Mouse (Mus musculus) layer of hippocampus, adult 8-10 months (tissue): ENCODE data around the gene Aagab. TPM values are rescaled to one million over a fixed set of nuclear protein-coding genes. Genes with fewer than 3 reads are reported as not detected.
A peak's percentile ranks its signal among the peaks of the same experiment; 100 is the strongest.

ENCODE experiments used
- DNase-seq, 2 experiments: peaks; one replicate each; pipeline ENCODE4 v3.0.0; 2022; ENCODE audit warnings: low spot score in 2 of 2
- total RNA-seq, 4 experiments: library from RNA; stranded (reverse); gene quantifications; 2 replicates each; pipeline ENCODE4 v1.2.4; 2022

Gene Aagab
- total RNA-seq, 4 experiments from 2014 or later, result 50.0 to 62.6 (median 61.7) TPM

DNA sequence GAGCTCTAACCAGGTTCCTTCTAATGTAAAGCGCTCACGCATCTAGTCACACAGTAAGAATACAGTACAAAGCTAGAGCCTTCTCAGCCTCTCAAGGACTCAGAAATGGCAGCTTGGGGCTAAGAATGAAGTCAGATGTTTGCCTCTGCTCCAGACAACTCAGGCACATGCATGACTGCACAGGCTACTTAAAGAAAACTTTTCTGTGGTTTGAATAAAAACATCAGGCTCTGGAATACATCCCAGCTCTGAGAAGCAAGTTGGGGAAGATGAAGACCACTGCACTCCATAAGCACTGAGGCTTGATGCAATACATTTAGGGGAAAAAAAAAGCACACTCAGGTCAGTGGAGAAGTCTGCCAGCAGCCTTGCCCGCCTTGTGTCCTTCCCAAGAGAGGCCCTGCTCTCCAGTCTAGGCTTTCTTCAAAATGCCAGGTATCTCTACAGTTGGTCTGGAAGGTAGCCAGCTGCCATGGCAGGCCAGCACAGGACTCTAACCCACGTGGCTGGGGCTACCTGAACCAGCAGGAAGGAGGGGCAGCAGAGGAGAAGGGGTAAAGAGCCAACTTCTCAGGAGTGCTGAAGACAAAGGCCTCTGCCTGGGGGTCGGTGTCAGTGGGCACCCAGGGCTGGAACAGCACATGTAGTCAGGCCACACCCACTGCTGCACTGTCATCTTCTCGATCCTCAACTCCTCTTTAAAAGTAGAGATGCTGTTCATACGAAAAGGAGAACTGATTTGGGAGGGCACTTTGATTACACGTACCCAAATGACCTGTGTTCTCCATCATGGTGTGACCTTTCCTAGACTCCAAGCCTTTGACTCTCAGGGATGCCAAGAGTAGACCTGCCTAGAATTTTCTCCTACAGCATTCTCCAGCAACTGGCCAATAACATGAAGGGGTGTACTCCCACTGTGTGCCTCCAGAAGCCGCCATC, 45.4 kb downstream of the Aagab start:
- DNase-seq, result peak in 1 of 2 experiments; percentile 19

DNA sequence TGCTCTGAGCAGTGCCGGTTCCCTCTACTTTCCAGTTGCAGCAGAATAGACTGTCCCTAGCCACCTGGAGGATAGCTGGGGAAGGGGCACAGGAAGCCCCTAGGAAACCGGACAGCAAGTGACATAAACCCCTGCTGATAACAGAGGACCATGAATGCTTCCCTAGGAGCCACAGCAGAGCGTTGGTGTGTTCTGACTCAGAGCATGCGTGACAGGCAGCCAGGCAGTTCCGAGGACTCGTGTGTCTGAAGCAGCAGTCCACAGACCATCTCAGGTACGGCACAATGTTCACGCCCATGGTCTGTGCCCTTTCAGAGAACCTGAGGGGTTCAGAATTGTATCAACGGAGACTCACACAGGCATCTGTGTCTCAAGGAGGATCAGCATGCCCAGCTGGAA, 46.1 kb downstream of the Aagab start:
- no peak for DNase-seq

DNA sequence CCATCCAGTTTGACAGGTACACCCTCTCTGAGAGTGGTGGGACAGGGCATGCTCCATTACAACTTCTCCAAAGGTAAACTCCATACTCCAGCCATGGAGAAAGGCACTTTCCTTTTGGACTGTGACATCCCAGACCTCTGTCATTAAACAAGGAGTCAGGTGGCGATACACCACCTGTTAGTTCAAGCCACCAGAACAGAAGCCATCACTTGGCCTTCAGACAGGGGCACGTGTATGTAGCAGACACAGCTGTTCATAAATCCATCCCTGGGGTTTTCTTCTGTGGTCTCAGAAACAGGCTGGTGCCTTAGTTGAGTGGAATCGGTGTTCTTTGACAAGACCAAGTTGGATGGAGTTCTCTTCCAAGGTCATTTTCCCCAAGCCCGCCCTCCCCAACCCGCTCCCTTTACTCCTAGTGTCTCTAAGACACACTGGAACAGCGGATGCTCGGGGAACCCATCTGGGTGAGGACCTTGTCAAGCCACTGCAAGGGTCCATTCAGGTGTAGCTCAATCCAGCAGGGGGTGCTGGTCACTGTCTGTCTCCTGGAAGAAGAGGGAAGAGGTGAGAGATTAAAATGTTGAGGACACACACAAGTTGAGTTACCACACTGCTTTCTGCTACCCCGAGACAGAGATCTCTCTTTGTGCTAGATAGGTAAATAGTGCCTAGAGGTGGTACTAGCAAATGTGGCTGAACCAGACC, 47.5 kb downstream of the Aagab start:
- DNase-seq, result no peak

DNA sequence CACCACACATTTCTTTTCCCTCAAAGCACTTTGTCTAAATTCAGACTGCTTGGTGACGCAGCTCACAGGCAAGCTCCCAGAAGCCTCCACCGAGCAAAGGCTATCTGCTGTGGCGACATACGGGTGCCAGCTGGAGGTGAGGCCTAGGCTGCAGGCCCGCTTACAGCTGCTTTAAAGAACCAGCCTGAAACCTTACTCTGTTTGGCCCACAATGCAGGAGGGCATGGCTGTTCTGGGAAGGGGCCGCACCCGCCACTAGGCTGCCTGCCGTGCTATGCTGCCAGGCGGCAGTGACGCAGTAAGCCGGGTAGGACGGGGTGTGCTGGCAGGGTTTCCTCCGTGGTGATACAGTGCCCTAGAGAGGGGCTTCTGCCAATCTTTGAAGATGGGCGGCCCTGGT, 48.4 kb downstream of the Aagab start:
- peak in 1 of 2 experiments; percentile 44 for DNase-seq

DNA sequence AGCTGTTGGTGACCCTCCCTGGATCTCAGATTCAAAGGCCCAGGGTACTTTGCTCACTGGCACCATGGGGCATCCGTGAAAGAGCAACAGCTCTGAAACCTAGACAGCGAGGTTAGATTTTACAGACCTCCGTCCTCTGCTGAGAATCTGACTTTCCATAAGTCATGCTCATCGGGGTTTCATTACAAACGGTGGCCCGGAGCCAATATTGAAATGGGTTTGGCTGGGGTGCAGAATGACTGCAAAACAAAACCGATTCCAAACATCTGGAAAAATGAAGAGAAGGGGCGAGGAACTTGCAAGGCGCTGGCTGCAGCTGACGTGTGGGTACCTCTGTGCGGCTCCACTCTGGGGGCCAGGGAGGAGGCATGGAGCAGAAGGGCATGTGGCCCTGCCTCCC, 49.1 kb downstream of the Aagab start:
- DNase-seq, result no peak

DNA sequence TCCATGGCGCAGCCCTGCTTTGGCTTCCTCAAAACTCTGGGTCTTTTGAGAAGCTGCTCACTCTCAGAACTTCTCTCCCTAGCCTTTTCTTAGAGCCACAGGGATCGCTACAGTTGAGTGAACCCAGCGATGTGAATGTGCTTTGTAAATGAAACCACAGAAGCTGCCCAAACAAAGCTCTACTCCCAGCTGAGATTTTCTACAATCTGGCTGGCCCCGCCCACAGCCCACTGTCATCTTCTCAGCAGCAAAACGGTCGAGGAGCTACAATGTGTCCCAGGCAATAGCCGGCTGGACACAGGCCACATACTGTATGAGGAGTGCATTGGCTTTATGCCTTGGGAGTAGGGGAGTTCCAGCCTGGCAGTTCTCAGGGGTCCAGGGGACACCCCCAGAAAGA, 51.2 kb downstream of the Aagab start:
- DNase-seq, result no peak

DNA sequence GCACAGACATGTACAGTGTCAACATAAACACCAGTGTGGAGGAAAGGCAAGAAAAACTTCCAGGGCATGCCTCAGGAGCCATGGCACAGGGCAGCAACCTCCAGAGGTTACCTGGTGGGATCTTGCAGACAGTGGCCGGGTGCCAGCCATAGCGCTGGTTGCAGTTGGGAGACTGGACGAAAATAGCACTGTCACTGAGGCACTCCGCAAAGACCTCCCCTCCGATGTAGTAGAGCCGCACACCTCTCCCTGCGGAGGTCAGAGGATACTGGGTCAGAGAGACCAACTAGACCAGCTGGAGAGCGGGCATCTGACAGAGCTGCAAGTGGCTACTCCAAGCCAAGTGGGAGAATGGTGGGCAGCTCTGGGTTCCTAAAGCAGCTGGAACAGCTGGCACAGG, 52.1 kb downstream of the Aagab start:
- no peak for DNase-seq

DNA sequence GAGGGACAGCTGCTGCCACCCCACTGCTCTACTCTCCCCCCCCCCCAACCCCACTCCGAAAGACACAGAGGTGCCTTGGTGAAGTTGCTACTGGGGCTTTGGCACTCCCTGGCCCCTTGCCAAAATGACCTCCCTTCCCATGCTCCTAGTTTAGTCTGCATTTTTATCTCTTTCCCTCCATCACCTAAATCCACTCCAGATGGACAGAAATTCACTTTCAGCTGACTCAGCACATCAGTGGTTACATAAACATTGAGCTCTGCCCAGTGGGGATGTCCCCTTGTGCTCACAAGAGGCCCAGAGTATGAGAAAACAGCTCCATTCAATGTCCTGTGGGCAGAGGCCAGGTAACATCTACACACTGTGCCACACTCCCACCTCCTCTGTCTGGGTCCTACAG, 52.6 kb downstream of the Aagab start:
- DNase-seq, result no peak

DNA sequence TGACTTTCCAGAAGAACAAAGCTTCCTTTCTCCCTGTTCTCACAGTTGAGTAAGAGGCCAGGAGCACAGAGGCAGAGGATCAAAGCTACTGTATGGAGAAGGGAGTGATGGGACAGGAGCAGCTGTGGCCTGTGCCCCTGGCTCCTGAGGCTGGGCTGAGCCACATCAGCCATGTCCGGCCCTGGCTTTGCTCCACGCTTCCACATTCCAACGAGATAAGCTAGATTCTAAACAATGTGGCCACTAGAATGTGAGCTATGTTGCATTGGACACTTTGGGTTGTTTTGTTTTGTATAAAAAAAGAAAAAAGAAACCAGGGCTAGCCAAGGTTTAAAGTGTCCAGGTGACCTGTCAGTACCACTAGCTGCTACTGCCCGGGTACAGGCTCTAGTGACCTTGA, 54.7 kb downstream of the Aagab start:
- DNase-seq, result no peak

DNA sequence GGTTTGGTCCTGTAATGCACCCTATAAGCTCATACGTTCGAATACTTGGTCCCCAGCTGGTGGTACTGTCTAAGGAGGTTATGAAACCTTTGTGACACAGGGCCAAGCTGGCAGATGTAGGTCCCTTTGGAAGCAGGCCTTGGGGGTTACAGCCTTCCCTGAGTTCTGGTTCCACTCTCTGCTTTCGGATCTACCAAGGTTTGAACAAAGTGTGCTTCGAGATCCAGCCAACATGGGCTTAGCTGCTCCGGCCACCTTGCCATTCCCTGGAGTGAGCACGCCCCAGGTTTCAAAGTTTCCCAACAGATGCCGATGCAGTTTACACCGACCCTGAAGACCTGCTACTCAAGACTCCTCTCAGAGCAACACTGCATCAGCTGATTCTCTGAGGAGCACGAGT, 56.0 kb downstream of the Aagab start:
- DNase-seq, result no peak

DNA sequence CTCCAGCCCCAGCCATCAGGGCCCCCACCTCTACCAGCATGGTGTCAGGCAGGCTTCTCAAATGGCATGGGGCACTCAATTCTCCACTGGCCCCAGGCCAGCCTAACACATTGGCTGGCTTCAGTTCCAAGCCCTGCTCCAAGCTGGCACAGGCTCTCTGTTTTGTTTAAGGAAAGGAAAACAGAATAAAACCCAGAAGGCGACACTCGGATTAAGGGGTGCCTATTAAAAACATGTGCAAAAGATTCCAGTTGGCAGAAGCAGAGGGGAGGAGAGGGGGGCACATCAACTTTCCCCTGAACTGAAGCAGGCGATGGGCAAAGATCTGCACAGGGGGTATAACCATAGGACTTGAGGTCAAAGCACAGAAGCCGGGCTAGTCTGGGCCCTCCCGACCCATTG, 56.5 kb downstream of the Aagab start:
- no peak for DNase-seq

DNA sequence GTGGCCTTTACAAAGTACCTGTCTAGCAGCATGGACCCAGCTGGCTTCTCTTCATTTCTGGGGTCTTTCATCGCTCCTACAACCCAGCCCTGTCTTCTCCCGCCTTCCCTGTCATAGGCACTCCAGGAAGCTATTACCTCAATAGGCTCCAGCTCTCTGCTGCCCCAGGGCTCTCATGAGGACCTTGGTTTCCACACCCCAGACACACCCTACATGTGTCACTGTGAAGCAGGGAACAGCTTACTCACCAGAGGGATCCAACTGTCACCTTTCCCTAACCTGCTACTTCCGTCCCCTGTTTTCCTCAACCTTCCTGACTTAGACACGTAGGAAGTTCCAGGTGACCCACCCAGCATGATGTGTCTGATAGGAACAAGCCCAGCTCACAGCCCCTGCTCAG, 57.6 kb downstream of the Aagab start:
- DNase-seq, result no peak

DNA sequence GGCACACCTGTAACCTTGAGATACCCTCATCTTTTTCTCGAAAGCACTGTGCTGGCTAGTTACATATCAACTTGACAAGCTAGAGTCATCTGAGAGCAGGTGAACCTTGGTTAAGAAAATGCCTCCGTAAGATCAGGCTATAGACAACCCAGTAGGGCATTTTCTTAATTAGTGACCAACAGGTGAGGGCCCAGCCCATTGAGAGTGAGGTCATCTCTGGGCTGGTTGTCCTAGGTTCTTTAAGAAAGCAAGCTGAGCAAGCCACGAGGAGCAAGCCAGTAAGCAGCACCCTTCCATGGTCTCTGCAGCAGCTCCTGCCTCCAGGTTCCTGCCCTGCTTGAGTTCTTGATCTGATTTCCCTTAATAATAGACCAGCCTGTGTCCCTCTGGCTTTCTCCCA, 58.2 kb downstream of the Aagab start:
- DNase-seq, result no peak

DNA sequence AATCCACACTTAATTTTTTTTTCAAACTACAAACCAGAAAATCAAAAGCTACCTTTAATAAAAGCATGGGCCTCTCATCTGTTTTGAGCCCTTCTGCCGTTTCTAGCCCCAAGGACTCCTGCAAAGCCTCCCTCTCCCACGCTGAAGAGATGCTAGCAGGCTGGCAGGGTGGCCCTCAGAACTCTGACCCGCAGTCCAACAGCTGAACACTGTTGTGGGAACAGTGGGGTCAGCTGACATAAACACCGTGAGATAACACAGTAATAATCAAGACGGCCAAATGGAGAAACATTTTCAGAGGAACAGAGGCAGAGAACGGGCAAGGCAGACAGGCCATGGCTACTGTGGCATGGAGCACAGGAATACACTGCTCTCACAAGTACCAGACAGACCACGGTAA, 60.3 kb downstream of the Aagab start:
- DNase-seq, result no peak

DNA sequence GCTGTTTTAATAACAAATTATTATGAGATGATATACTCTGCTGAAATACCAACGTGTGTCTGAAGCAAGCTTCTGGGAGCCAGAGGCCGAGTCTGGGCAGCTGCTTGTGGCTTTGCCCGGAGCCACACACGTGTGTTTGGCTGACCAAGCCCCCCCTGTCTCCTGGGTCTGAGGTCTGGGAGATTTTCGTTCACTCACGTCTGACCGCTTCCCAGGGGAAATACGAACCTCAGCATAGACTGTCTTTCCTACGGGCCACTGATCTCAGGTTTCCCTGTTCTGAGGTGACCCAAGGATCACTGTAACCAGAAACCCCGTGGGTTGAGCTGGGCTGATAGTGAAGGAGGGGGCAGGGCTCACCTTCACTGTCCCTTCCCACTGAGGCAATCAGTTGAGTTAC, 60.8 kb downstream of the Aagab start:
- DNase-seq, result no peak

DNA sequence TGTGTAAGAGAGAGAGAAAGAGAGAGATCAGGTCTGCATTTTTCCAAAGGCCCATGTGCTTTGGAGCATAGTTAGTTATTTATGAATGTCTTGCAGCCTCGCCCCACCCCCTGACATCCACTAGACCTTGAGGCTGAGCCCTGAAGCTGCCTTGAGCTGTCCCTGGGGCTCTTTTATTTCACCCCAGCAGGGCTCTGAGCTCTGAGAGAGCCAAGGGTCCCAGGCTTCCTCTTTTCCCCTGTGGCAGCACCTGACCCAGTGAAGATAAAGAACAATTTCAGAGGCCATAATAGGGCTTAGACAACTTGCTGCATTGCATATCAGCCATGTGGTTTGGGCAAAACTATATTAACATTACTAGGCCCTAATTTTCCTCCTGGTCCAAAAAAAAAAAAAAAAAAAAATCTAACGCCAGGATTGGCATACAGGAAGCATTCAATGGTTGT, 61.9 kb downstream of the Aagab start:
- no peak for DNase-seq

DNA sequence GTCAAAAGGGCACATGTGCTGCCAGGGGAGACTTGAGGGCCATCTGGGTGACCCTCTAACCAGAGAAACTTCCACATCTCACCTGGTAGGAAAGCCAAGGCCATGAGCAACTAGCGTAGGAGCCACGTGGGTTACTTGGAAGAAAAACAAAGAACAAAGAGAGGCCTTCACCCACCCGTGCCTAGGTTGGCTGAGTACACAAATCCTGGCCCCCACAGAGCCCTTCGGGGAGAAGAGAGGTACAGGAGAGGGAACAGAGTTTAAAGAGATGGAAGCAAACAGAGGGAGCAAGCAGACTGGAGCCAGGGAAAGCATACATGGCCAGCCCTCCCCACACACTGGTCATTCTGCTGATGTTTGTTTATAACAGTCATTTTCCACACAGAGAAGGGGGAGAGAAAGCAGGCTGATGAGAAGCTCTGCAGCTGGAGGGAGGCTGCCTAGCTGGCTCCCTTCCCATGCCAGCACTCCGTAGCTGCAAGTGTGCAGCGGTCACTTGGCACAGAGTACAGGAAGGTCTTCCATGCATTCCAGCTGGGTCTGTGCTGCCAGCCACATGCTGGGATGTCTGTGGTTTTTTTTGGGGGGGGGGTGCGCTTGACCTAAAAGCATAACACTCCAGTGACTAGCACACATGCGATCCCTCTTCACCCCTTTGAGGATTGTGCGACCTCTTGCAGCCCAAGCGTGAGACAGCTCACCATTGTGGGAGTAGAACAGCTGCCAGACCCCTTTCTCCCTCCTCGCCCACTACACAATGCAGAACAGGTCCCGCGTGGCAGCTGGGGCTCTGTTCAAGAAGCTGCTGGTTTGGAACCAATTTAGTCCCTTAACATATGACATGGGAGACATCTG, 62.6 kb downstream of the Aagab start:
- DNase-seq, result no peak

DNA sequence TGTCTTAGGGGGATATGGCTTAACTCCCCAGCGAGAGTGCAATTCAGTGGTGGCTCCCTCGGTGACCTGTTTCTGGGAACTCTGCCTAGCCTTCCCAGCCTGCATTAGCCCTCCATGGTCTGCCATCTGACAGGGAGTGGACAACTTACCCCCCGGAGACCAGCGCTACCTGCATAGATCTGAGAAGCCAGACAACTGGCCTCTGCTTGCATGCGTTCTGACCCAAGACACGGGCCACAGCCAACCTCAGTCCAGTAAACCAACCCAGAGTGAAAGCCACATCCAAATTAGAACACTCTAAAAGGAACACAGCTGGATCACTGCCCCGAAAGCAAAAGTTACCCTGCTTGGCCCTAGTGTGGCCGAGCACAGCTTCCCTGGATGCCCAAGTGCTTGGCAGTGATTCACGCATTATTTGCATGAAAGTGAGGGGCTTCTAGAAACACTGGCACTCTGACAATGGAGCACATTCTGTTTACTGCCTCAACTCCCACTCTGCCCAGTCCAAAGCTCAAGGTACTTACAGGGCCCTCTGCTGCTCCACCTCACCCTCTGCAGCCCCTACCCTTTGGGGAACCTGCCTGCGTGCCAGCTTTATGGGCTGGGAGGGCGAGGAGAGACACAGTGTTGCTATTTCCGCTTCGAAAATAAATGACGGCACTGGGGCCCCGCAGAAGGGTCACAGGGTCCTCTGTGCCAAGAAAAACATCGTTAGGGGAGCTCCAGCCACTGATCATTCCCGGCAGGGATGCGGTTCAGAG, 64.3 kb downstream of the Aagab start:
- DNase-seq, result no peak

DNA sequence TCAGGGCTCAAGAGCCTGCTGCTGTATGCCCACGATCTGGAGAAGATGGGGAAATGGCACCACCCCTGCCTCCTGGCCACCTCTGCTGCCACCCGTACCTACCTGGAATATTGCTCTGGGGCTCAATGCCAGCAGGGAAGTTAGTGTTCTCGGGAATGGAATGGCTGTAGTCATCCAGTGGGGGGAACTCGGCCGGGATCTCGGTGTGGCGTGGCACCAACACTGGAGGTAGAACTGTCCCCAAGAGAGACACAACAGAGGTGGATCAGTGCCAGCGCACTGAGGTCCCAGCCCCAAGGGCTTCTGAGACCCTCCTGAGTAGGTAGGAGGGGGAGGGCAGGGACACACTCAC, 64.9 kb downstream of the Aagab start:
- DNase-seq, result no peak

DNA sequence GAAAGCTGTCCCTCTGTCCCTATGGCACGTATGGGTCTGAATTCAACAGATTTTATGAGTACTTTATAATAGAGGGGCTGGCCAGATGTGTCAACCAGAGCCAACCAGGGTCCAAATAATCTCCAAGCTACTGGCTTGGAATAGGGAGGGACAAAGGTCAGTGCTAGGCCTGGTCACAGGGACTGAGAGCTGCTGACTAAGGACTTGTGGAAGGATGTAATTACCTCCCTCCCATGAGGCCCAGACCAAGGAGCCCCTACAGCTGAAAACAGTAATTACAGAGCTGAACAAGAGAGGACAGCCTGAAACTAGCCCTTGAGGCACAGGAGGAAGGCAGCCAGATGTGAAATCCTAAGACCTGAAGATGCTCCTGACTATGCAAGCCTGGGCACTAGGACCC, 66.2 kb downstream of the Aagab start:
- no peak for DNase-seq

DNA sequence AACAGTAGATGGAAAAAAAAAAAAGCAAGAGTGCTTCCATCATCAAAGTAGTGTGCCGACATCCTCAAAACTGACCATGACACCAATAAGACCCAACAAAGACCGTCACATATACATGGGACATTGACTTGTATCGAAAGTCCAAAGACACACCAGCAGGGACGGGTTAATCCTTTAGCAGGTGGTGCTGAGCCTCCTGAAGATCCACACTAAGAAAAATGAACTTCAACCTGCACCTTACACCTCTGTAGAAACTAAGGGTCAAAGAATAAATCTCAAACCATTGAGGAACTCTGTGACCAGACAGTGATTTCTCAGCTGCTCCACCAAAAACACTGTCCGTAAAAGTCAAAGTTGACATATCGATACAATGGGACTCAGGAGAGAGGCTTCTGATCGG, 67.4 kb downstream of the Aagab start:
- no peak for DNase-seq
